Mouse (Mus musculus) midbrain, embryonic 13.5 days (tissue): Measurements from ENCODE around the gene Stim1. TPM values are rescaled to one million over a fixed set of nuclear protein-coding genes. Genes with fewer than 3 reads are reported as not detected.

Source experiments
- ATAC-seq: fragments of 200-750 bp; cut with Nextera tagmentation; 2 replicates; pipeline ENCODE4 v1.8.0; 2017; ENCODE audit warnings: mild to moderate bottlenecking, moderate TSS enrichment, moderate library complexity
- H3K27ac ChIP-seq: fragments of 300-500 bp; sonication (generic); 2 replicates; pipeline ENCODE4 v1.5.1; 2015; ENCODE audit warnings: inconsistent platforms, mild to moderate bottlenecking, moderate library complexity
- H3K27me3 ChIP-seq: fragments of 300-500 bp; sonication (generic); 2 replicates; pipeline ENCODE4 v1.6.1; 2015; ENCODE audit warnings: mild to moderate bottlenecking, inconsistent platforms
- H3K36me3 ChIP-seq: fragments of 300-500 bp; sonication (generic); 2 replicates; pipeline ENCODE4 v1.6.1; 2015; ENCODE audit warnings: mild to moderate bottlenecking, inconsistent platforms
- H3K4me1 ChIP-seq: fragments of 300-500 bp; sonication (generic); replicated peaks from 2 replicates; pipeline ENCODE4 v1.6.1; 2015; ENCODE audit warnings: inconsistent platforms
- H3K4me2 ChIP-seq: fragments of 300-500 bp; sonication (generic); replicated peaks from 2 replicates; pipeline ENCODE4 v1.6.1; 2015; ENCODE audit warnings: moderate library complexity, mild to moderate bottlenecking, inconsistent platforms
- H3K4me3 ChIP-seq: fragments of 300-500 bp; sonication (generic); replicated peaks from 2 replicates; pipeline ENCODE4 v1.5.1; 2015; ENCODE audit warnings: mild to moderate bottlenecking, inconsistent platforms
- H3K9ac ChIP-seq: fragments of 300-500 bp; sonication (generic); replicated peaks from 2 replicates; pipeline ENCODE4 v1.6.1; 2015; ENCODE audit warnings: mild to moderate bottlenecking, inconsistent platforms
- H3K9me3 ChIP-seq: fragments of 300-500 bp; sonication (generic); 2 replicates; pipeline ENCODE4 v1.6.1; 2016; ENCODE audit warnings: mild to moderate bottlenecking, inconsistent platforms
- WGBS: fragments of 180-500 bp; shearing (Covaris S2); methylation state at CpG from one replicate; pipeline ENCODE4 v1.1.7; 2015; 5-methylcytosine and 5-hydroxymethylcytosine counted together
- polyA plus RNA-seq: library from polyadenylated mRNA; unstranded; fragments of >200 nt; fragmentation: Nextera tagmentation; extraction: Ambion mirVana; gene quantifications from 2 replicates; pipeline ENCODE4 v1.2.1, GENCODE M21; 2015

Stim1 gene
- polyA plus RNA-seq, 1 experiment from 2014 or later, result 8.5 TPM

DNA sequence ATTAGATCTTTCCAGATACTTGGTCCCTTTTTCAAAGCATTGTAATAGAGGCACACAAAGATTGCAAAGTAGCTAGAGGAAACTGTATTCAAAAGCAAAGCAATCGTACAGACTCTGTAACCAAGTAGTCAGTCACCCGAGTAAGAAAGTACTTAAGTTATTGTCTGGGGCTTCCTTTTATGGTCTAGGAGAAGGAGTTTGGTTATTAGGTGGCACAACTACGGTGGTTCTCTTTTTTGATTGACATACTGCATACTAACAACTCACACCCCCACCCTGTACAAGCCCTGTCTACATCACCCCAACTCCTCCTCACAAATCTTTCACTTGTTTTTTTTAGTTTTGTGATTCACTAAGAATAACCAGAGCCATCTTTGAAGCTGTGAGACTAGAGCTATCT lies 79.7 kb downstream of the Stim1 start:
- H3K4me2 ChIP-seq, result no peak overlapping the region
- H3K4me1 ChIP-seq, result no peaks in the 10 kb centered on the region
- H3K27me3 ChIP-seq, result no peaks in the 10 kb centered on the region
- H3K27ac ChIP-seq, result no peak overlapping the region
- H3K36me3 ChIP-seq, result no peaks in the 10 kb centered on the region
- no peaks in the 10 kb centered on the region for H3K9me3 ChIP-seq
- no peak overlapping the region for H3K4me3 ChIP-seq
- no peak for ATAC-seq
- WGBS, result 60% methylated on average over 3 of the region's 3 CpGs
- H3K9ac ChIP-seq, result no peak overlapping the region

- WGBS, result 71% methylated on average over 2 of the region's 2 CpGs
- Histone ChIP-seq H3K9ac (no peak overlapping the region), H3K27ac (no peak overlapping the region), H3K4me2 (no peak overlapping the region), H3K4me1 (no peaks in the 10 kb centered on the region), H3K4me3 (no peak overlapping the region), H3K9me3 (no peaks in the 10 kb centered on the region), H3K27me3 (no peaks in the 10 kb centered on the region), H3K36me3 (no peaks in the 10 kb centered on the region)
- ATAC-seq, result no peak
Observed at GRCm38 (mm10) chr7:102348681-102349080, 81.1 kb downstream of the Stim1 start.

GRCm38 (mm10) chr7:102349236-102349635 lies 81.6 kb downstream of the Stim1 start:
- 93% methylated on average over 5 of the region's 5 CpGs for WGBS
- Histone ChIP-seq H3K9me3 (no peaks in the 10 kb centered on the region), H3K9ac (no peak overlapping the region), H3K4me3 (no peak overlapping the region), H3K36me3 (no peaks in the 10 kb centered on the region), H3K27ac (no peak overlapping the region), H3K27me3 (no peaks in the 10 kb centered on the region), H3K4me2 (no peak overlapping the region), H3K4me1 (no peaks in the 10 kb centered on the region)
- ATAC-seq, result no peak

- Histone ChIP-seq H3K27ac (no peak overlapping the region), H3K4me1 (no peaks in the 10 kb centered on the region), H3K9me3 (no peaks in the 10 kb centered on the region), H3K4me2 (no peak overlapping the region), H3K9ac (no peak overlapping the region), H3K4me3 (no peak overlapping the region), H3K36me3 (no peaks in the 10 kb centered on the region), H3K27me3 (no peaks in the 10 kb centered on the region)
- no peak for ATAC-seq
- 52% methylated on average over 1 of the region's 1 CpGs for WGBS
Observed at GRCm38 (mm10) chr7:102353420-102353819, 85.8 kb downstream of the Stim1 start.

- no peaks in the 10 kb centered on the region for H3K9me3 ChIP-seq
- no peaks in the 10 kb centered on the region for H3K27me3 ChIP-seq
- H3K27ac ChIP-seq, result no peak overlapping the region
- no peaks in the 10 kb centered on the region for H3K4me1 ChIP-seq
- H3K9ac ChIP-seq, result no peak overlapping the region
- H3K4me3 ChIP-seq, result no peak overlapping the region
- no peaks in the 10 kb centered on the region for H3K36me3 ChIP-seq
- ATAC-seq, result no peak
- no peak overlapping the region for H3K4me2 ChIP-seq
- WGBS, result 93% methylated on average over 3 of the region's 3 CpGs
Observed at GRCm38 (mm10) chr7:102358124-102358523, 90.5 kb downstream of the Stim1 start.

DNA sequence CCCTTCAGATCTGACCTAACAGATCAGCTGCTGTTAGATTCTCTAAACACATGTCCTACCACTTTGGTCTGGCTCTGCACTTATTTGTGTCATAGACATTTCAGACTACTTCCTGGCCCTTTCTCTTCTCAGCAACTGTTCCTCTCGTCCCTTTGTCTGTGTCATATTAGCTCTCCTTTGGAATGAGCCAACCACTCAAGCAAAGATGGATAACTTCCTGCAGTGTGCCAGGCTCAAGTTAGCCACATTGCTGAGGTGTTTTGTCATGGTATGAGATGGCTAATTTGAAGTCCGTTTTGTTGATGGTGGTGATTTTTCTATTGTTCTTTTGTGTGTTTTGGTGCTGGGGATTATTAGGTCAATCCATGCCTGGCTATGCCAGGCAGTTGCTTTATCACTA lies 93.7 kb downstream of the Stim1 start:
- Histone ChIP-seq H3K27ac (no peak overlapping the region), H3K4me1 (no peaks in the 10 kb centered on the region), H3K9ac (no peak overlapping the region), H3K36me3 (no peaks in the 10 kb centered on the region), H3K9me3 (no peaks in the 10 kb centered on the region), H3K4me2 (no peak overlapping the region), H3K4me3 (no peak overlapping the region), H3K27me3 (no peaks in the 10 kb centered on the region)
- WGBS, result 66% methylated on average over 2 of the region's 2 CpGs
- no peak for ATAC-seq

- Histone ChIP-seq H3K4me3 (no peak overlapping the region), H3K4me2 (no peak overlapping the region), H3K36me3 (no peaks in the 10 kb centered on the region), H3K27me3 (no peaks in the 10 kb centered on the region), H3K27ac (no peak overlapping the region), H3K4me1 (no peaks in the 10 kb centered on the region), H3K9me3 (no peaks in the 10 kb centered on the region), H3K9ac (no peak overlapping the region)
- ATAC-seq, result no peak
- WGBS, result 85% methylated on average over 1 of the region's 1 CpGs
Observed at GRCm38 (mm10) chr7:102363853-102364252, 96.2 kb downstream of the Stim1 start.

DNA sequence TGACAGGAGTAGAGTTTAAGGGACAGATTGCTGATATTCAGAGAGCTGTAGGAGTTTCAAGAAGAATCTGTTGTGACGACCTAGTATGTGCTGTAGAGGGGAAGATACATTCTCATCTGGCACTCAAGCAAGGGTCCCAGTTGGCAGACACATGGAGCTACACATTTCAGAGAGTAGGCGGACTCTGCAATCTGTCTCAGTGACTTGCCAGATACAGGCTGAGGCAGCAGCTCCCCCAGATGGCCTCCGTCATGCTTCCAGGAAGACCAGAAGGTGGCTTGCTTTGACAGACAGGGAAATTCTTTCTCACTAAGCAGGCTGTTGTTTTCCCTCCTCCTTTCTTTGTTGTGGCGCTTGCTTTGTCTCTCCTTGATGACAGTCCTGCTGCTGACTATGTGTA lies 102.1 kb downstream of the Stim1 start:
- no peaks in the 10 kb centered on the region for H3K27me3 ChIP-seq
- no peaks in the 10 kb centered on the region for H3K4me1 ChIP-seq
- ATAC-seq, result no peak
- H3K9me3 ChIP-seq, result no peaks in the 10 kb centered on the region; the same call in 1 of the 2 replicates
- no peak overlapping the region for H3K27ac ChIP-seq
- 40% methylated on average over 4 of the region's 4 CpGs for WGBS
- H3K9ac ChIP-seq, result no peak overlapping the region
- no peak overlapping the region for H3K4me3 ChIP-seq
- H3K4me2 ChIP-seq, result no peak overlapping the region
- no peaks in the 10 kb centered on the region for H3K36me3 ChIP-seq

- Histone ChIP-seq H3K4me1 (no peaks in the 10 kb centered on the region), H3K27ac (no peak overlapping the region), H3K4me2 (no peak overlapping the region), H3K9ac (no peak overlapping the region), H3K27me3 (no peaks in the 10 kb centered on the region), H3K4me3 (no peak overlapping the region), H3K9me3 (no peaks in the 10 kb centered on the region; the same call in 1 of the 2 replicates), H3K36me3 (no peaks in the 10 kb centered on the region)
- no peak for ATAC-seq
- 90% methylated on average over 5 of the region's 5 CpGs for WGBS
Observed at GRCm38 (mm10) chr7:102370526-102370925, 102.9 kb downstream of the Stim1 start.

DNA sequence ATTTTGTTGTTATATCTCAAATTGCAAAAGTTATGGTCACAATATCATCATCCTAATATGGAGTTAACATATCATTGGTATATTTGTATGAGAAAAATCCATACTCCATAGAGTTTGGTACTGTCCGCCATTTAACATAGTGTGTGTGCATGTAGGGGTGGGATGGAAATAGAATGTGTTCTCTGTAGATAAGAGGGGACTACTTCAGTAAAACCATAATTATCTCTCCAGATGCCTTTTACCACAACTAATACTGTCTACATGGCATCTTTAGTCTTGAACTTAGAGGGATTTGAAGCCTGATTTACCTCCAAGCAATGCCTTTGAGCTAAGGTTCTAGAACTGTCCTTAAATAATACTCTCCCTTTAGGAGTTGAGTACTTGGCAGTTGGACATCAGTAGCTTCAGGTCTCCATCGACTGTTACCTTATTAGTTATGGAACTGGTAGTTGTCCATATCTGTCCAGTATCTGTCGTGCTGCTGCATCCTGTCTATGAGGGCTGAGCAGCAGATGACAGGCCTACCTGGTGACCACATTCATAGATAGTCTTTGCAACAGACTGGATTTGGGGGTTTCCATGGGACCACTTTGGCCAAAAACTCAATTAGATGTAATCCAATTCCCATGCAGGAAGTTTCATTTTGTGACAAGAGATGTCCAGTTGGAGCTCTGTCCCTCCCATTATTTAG lies 105.9 kb downstream of the Stim1 start:
- 92% methylated on average over 3 of the region's 3 CpGs for WGBS
- Histone ChIP-seq H3K4me1 (no peaks in the 10 kb centered on the region), H3K9me3 (no peaks in the 10 kb centered on the region; the same call in 1 of the 2 replicates), H3K9ac (no peak overlapping the region), H3K27ac (no peak overlapping the region), H3K4me3 (no peak overlapping the region), H3K27me3 (no peaks in the 10 kb centered on the region), H3K4me2 (no peak overlapping the region), H3K36me3 (no peaks in the 10 kb centered on the region)
- ATAC-seq, result no peak

- WGBS, result 90% methylated on average over 7 of the region's 7 CpGs
Observed at GRCm38 (mm10) chr7:102383221-102383620, 115.6 kb downstream of the Stim1 start.

DNA sequence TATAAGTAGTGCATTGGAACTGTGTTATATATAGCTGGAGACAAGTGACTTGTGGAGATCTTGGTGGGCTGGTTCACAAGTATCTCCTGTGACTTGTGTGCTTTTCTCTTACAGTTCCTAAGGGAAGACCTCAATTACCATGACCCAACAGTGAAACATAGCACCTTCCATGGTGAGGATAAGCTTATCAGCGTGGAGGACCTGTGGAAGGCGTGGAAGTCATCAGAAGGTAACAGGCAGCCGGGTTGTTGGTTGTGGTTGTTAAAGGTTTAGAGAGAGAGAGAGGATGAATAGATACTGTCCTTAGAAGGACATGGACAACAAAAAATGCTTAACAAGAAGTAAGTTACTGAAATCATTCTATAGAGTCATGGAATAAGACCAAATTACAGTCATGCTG lies 118.4 kb downstream of the Stim1 start:
- no peaks in the 10 kb centered on the region for H3K27me3 ChIP-seq
- no peaks in the 10 kb centered on the region for H3K36me3 ChIP-seq
- no peaks in the 10 kb centered on the region for H3K4me1 ChIP-seq
- no peak for ATAC-seq
- no peak overlapping the region for H3K4me3 ChIP-seq
- H3K9me3 ChIP-seq, result no peaks in the 10 kb centered on the region
- no peak overlapping the region for H3K27ac ChIP-seq
- H3K4me2 ChIP-seq, result no peak overlapping the region
- WGBS, result 92% methylated on average over 3 of the region's 3 CpGs
- H3K9ac ChIP-seq, result no peak overlapping the region

More at GRCm38 (mm10) chr7:102383221-102383620, 115.6 kb downstream of the Stim1 start:
- Histone ChIP-seq H3K9ac (no peak overlapping the region), H3K36me3 (no peaks in the 10 kb centered on the region), H3K9me3 (no peaks in the 10 kb centered on the region), H3K4me3 (no peak overlapping the region), H3K27me3 (no peaks in the 10 kb centered on the region), H3K4me2 (no peak overlapping the region), H3K27ac (no peak overlapping the region), H3K4me1 (no peaks in the 10 kb centered on the region)
- ATAC-seq, result no peak

GRCm38 (mm10) chr7:102389082-102389481 lies 121.5 kb downstream of the Stim1 start:
- no peaks in the 10 kb centered on the region for H3K36me3 ChIP-seq
- no peak overlapping the region for H3K4me3 ChIP-seq
- no peak overlapping the region for H3K27ac ChIP-seq
- no peak overlapping the region for H3K9ac ChIP-seq
- no peaks in the 10 kb centered on the region for H3K4me1 ChIP-seq
- no peak for ATAC-seq
- H3K9me3 ChIP-seq, result no peaks in the 10 kb centered on the region
- no peaks in the 10 kb centered on the region for H3K27me3 ChIP-seq
- no peak overlapping the region for H3K4me2 ChIP-seq
- WGBS, result 80% methylated on average over 5 of the region's 5 CpGs
